Mouse (Mus musculus) G1E (cell line): ENCODE data around the gene Ces3a.
"Not testable (repeated sequence)": the region's sequence is repeated elsewhere in the genome, so short reads cannot be mapped to it uniquely, and the experiment has no call there.

Experiments used
- CTCF ChIP-seq: IDR thresholded peaks from 2 replicates; pipeline ENCODE4 v1.5.1; 2012; ENCODE audit warnings: low read depth, low read length, inconsistent platforms, mixed read lengths
- GATA1 ChIP-seq: IDR thresholded peaks from 2 replicates; pipeline ENCODE4 v1.6.1; 2012; ENCODE audit warnings: borderline replicate concordance, low read length, inconsistent platforms, mixed read lengths
- GATA2 ChIP-seq: IDR thresholded peaks from 2 replicates; pipeline ENCODE4 v1.6.1; 2012; ENCODE audit warnings: low read depth, low read length, inconsistent platforms, borderline replicate concordance
- POLR2AphosphoS5 ChIP-seq: IDR thresholded peaks from 2 replicates; pipeline ENCODE4 v1.6.1; 2012; ENCODE audit warnings: low read depth, low read length, inconsistent platforms; ENCODE audit not compliant: insufficient replicate concordance
- TAL1 ChIP-seq: conservative IDR thresholded peaks from 2 replicates; pipeline ENCODE4 v1.6.1; 2012; ENCODE audit warnings: low read depth, low read length, inconsistent platforms, mixed read lengths

GRCm38 (mm10) chr8:105088166-105088565, 39.8 kb downstream of the Ces3a start:
- TF ChIP-seq CTCF, POLR2AphosphoS5, TAL1, GATA1, GATA2: not testable (repeated sequence)
